Mouse (Mus musculus) limb, embryonic 13.5 days (tissue): ENCODE data around the gene Klrc1. TPM values are rescaled to one million over a fixed set of nuclear protein-coding genes. Genes with fewer than 3 reads are reported as not detected.

Experiments
- ATAC-seq: fragments of 200-750 bp; cut with Nextera tagmentation; 2 replicates; pipeline ENCODE4 v1.8.0; 2017; ENCODE audit warnings: low read depth, moderate number of reproducible peaks, moderate TSS enrichment; ENCODE audit not compliant: low FRiP score
- H3K27ac ChIP-seq: fragments of 300-500 bp; sonication (generic); 2 replicates; pipeline ENCODE4 v1.5.1; 2015; ENCODE audit warnings: inconsistent platforms, mild to moderate bottlenecking, moderate library complexity
- H3K27me3 ChIP-seq: fragments of 300-500 bp; sonication (generic); 2 replicates; pipeline ENCODE4 v1.6.1; 2015; ENCODE audit warnings: mild to moderate bottlenecking, inconsistent platforms
- H3K36me3 ChIP-seq: fragments of 300-500 bp; sonication (generic); 2 replicates; pipeline ENCODE4 v1.6.1; 2015; ENCODE audit warnings: inconsistent platforms, mild to moderate bottlenecking, moderate library complexity
- H3K4me1 ChIP-seq: fragments of 300-500 bp; sonication (generic); 2 replicates; pipeline ENCODE4 v1.6.1; 2015; ENCODE audit warnings: inconsistent platforms
- H3K4me2 ChIP-seq: fragments of 300-500 bp; sonication (generic); replicated peaks from 2 replicates; pipeline ENCODE4 v1.6.1; 2015; ENCODE audit warnings: inconsistent platforms, mild to moderate bottlenecking, moderate library complexity
- H3K4me3 ChIP-seq: fragments of 300-500 bp; sonication (generic); 2 replicates; pipeline ENCODE4 v1.5.1; 2015; ENCODE audit warnings: moderate library complexity, mild to moderate bottlenecking, inconsistent platforms
- H3K9ac ChIP-seq: fragments of 300-500 bp; sonication (generic); 2 replicates; pipeline ENCODE4 v1.6.1; 2015; ENCODE audit warnings: mild to moderate bottlenecking, inconsistent platforms
- H3K9me3 ChIP-seq: fragments of 300-500 bp; sonication (generic); 2 replicates; pipeline ENCODE4 v1.6.1; 2016; ENCODE audit warnings: inconsistent platforms
- WGBS: fragments of 180-500 bp; shearing (Covaris S2); methylation state at CpG from one replicate; pipeline ENCODE4 v1.1.7; 2015; 5-methylcytosine and 5-hydroxymethylcytosine counted together
- microRNA-seq: library from miRNA; unstranded; fragments of <30 nt; microRNA quantifications from one replicate; pipeline ENCODE4, GENCODE M21; 2016
- polyA plus RNA-seq: library from polyadenylated mRNA; unstranded; fragments of >200 nt; fragmentation: Nextera tagmentation; extraction: Ambion mirVana; gene quantifications from 2 replicates; pipeline ENCODE4 v1.2.1, GENCODE M21; 2015

The Klrc1 gene
- polyA plus RNA-seq, 1 experiment from 2014 or later = not detected

GRCm38 (mm10) chr6:129623735-129624134 lies 55.0 kb downstream of the Klrc1 start, which contains the start of gene Klrk1:
Gene Klrk1 (minus strand): TSS chr6:129623864.
- Histone ChIP-seq H3K27me3 (no peaks in the 10 kb centered on the region), H3K4me3 (no peak within 1 kb of the TSS), H3K9ac (no peak within 1 kb of the TSS), H3K9me3 (no peaks in the 10 kb centered on the region), H3K4me2 (no peak within 1 kb of the TSS), H3K27ac (no peak within 1 kb of the TSS), H3K36me3 (no peaks in the 10 kb centered on the region), H3K4me1 (no peaks in the 10 kb centered on the region)
- no peak for ATAC-seq
- WGBS = 79% methylated on average over 4 of the region's 4 CpGs

Small RNAs within 50 kb of the gene (microRNA-seq; reads per million reads assigned to microRNA genes)
- gene Mir680-1 = not detected

Other genes with a start within 250 kb of the Klrc1 start
- gene Clec1a, start 227.0 kb downstream of the Klrc1 start, polyA plus RNA-seq = 2.3 TPM in 2 replicates
- gene Olr1, start 171.8 kb downstream of the Klrc1 start, polyA plus RNA-seq = not detected in 2 replicates
- 0.06 TPM in 1 of 2 replicates, not detected in the other for gene Tmem52b, start 166.4 kb downstream of the Klrc1 start, polyA plus RNA-seq
- 55.4 and 55.5 TPM in 2 replicates for gene Gabarapl1, start 145.8 kb downstream of the Klrc1 start, polyA plus RNA-seq
- not detected in 2 replicates for gene Klre1, start 101.1 kb downstream of the Klrc1 start, polyA plus RNA-seq
- gene Klrd1, start 87.2 kb downstream of the Klrc1 start, polyA plus RNA-seq = 0.26 TPM in 1 of 2 replicates, not detected in the other
- 0.04 and 0.18 TPM in 2 replicates for gene Klrk1, start 55.1 kb downstream of the Klrc1 start, polyA plus RNA-seq
- gene Klrc3, start 35.6 kb downstream of the Klrc1 start, polyA plus RNA-seq = not detected in 2 replicates
- gene Klrc2, start 18.3 kb downstream of the Klrc1 start, polyA plus RNA-seq = not detected in 2 replicates
- gene Klri1, start 38.2 kb upstream of the Klrc1 start, polyA plus RNA-seq = not detected in 2 replicates
- not detected in 2 replicates for gene Klri2, start 61.5 kb upstream of the Klrc1 start, polyA plus RNA-seq
- gene Gm156, start 105.3 kb upstream of the Klrc1 start, polyA plus RNA-seq = not detected in 2 replicates
- gene Gm17631, start 183.7 kb upstream of the Klrc1 start, polyA plus RNA-seq = not detected in 2 replicates
- gene Klra17, start 197.7 kb upstream of the Klrc1 start, polyA plus RNA-seq = not detected in 2 replicates
- not detected in 2 replicates for gene Klra5, start 238.7 kb upstream of the Klrc1 start, polyA plus RNA-seq